28 mouse cellular contexts compared by ENCODE assay signal in the genomic region with DNA sequence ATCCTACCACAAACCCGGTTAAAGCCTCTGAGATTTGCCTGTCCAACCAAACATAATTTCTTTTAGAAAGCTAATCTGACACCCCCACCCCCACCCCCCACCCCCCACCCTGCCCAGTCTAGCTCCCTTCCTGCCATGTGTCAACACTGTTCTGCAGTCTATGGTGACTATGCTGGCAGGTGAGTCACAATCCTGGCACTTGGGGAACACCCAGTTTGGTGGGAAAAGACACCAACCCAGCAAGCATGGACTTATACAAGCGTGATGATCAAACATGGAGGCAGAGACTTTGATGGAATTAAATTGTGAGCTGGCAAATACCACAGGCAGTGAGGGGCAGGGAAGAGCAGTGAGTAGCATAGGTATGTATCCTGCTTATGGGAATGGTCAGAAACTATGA.
DNase-seq lines count a peak whose midpoint lies in the region; ATAC-seq lines count a peak whose summit lies in the region.
"Had no signal": no experiment of that assay in that cellular context is flagged by ENCODE, and none has a peak within 500 bp of the region (broad histone marks: within the 10 kb centered on the region; RNA-seq: fewer than 3 reads in every experiment).

No protein-coding gene starts in this region.

- no peaks in the 10 kb centered on the region for H3K27me3 ChIP-seq in stomach, embryonic 15.5 days (replicated peaks)
- no peaks in the 10 kb centered on the region for H3K27me3 ChIP-seq in forebrain, embryonic 16.5 days (replicated peaks; ENCODE audit: control insufficient read depth, insufficient read depth, low read length)
- H3K27me3 ChIP-seq: CH12.LX; embryonic facial prominence, embryonic 12.5 days; embryonic facial prominence, embryonic 15.5 days; heart, embryonic 13.5 days had no signal

- peak; percentile 28 for DNase-seq in urinary bladder, postnatal 14 days (ENCODE audit: low spot score)
- DNase-seq in urinary bladder, postnatal 10 days (ENCODE audit: low spot score): no peak
- DNase-seq in Muller cell, postnatal 12 days (ENCODE audit: inconsistent ontology term): peak; percentile 51
- DNase-seq in cerebellum, adult 11 months: no peak
- DNase-seq in layer of hippocampus, postnatal 36 days: no peak
- DNase-seq: adrenal gland, adult 2 months; adrenal gland, postnatal 14 days; cerebellum, adult 18-20 months; cerebellum, adult 9-10 months; cerebellum, postnatal 14 days; gastrocnemius, postnatal 10 days; heart, adult 18-20 months; heart, postnatal 14 days; heart, postnatal 4 days; kidney, adult 18-20 months had no signal

- H3K27ac ChIP-seq in stomach, embryonic 15.5 days: no peak overlapping the region
- no peak overlapping the region for H3K27ac ChIP-seq in forebrain, embryonic 16.5 days (ENCODE audit: low read length)
- H3K27ac ChIP-seq: embryonic facial prominence, embryonic 12.5 days; embryonic facial prominence, embryonic 15.5 days; heart, embryonic 10.5 days; heart, embryonic 13.5 days; hindbrain, embryonic 14.5 days; hindbrain, postnatal 0 days had no signal

- no peak overlapping the region for H3K4me3 ChIP-seq in stomach, embryonic 15.5 days (replicated peaks)
- no peak overlapping the region for H3K4me3 ChIP-seq in forebrain, embryonic 16.5 days (replicated peaks; ENCODE audit: low read length)
- H3K4me3 ChIP-seq: embryonic facial prominence, embryonic 12.5 days; embryonic facial prominence, embryonic 15.5 days; heart, embryonic 10.5 days; heart, embryonic 13.5 days had no signal

- no peaks in the 10 kb centered on the region for H3K4me1 ChIP-seq in stomach, embryonic 15.5 days
- peaks cover 3% of the 10 kb centered on the region; the same call in 1 of the 2 replicates for H3K4me1 ChIP-seq in forebrain, embryonic 16.5 days (replicated peaks; ENCODE audit: control insufficient read depth, insufficient read depth, low read length)
- H3K4me1 ChIP-seq: embryonic facial prominence, embryonic 12.5 days; embryonic facial prominence, embryonic 15.5 days; heart, embryonic 13.5 days had no signal

- H3K9me3 ChIP-seq in stomach, embryonic 15.5 days: no peaks in the 10 kb centered on the region
- H3K9me3 ChIP-seq in forebrain, embryonic 16.5 days (ENCODE audit: control insufficient read depth, low read length): no peaks in the 10 kb centered on the region
- H3K9me3 ChIP-seq: embryonic facial prominence, embryonic 12.5 days; embryonic facial prominence, embryonic 15.5 days; G1E; heart, embryonic 10.5 days; heart, embryonic 13.5 days had no signal

- H3K36me3 ChIP-seq in stomach, embryonic 15.5 days: no peaks in the 10 kb centered on the region
- no peaks in the 10 kb centered on the region for H3K36me3 ChIP-seq in forebrain, embryonic 16.5 days (ENCODE audit: control insufficient read depth, insufficient read depth)
- H3K36me3 ChIP-seq: embryonic facial prominence, embryonic 12.5 days; embryonic facial prominence, embryonic 15.5 days; G1E; heart, embryonic 10.5 days; heart, embryonic 13.5 days had no signal

- peak; percentile 35; the same call in 1 of the 2 replicates for ATAC-seq in stomach, embryonic 15.5 days (ENCODE audit: insufficient read depth, low FRiP score, low read depth)
- ATAC-seq in forebrain, embryonic 16.5 days: no peak
- ATAC-seq: forebrain, embryonic 14.5 days; hindbrain, postnatal 0 days; inflammation-experienced regulatory T-cells, adult 6 months; intestine, embryonic 16.5 days had no signal

- no peak overlapping the region for H3K9ac ChIP-seq in stomach, embryonic 15.5 days
- H3K9ac ChIP-seq in forebrain, embryonic 16.5 days (replicated peaks; ENCODE audit: low read depth, low read length): no peak overlapping the region
- H3K9ac ChIP-seq: embryonic facial prominence, embryonic 12.5 days; embryonic facial prominence, embryonic 15.5 days; heart, embryonic 13.5 days; hindbrain, embryonic 14.5 days had no signal

- 82% methylated on average over 2 of the region's 2 CpGs for WGBS in stomach, embryonic 15.5 days
- 88% methylated on average over 2 of the region's 2 CpGs for WGBS in forebrain, embryonic 16.5 days

- H3K4me2 ChIP-seq in stomach, embryonic 15.5 days: no peak overlapping the region
- H3K4me2 ChIP-seq in forebrain, embryonic 16.5 days (ENCODE audit: low read length): no peak overlapping the region
- H3K4me2 ChIP-seq: embryonic facial prominence, embryonic 12.5 days; embryonic facial prominence, embryonic 15.5 days; heart, embryonic 13.5 days; hindbrain, embryonic 14.5 days had no signal

Comparison
In these comparisons a context has a peak if more than half of its experiments do, and no peak if none do; other contexts are left out.
1. DNase-seq: peak in urinary bladder, postnatal 14 days (single experiment) and Muller cell, postnatal 12 days (single experiment); none in urinary bladder, postnatal 10 days (single experiment), cerebellum, adult 11 months (single experiment) and layer of hippocampus, postnatal 36 days (0 of 2).